Mouse (Mus musculus): ENCODE results near the gene Lin28b. TPM values are rescaled to one million over a fixed set of nuclear protein-coding genes. Genes with fewer than 3 reads are reported as not detected.

Lin28b gene
- total and polyA plus RNA-seq, 3 experiments = 0.06 to 0.16 TPM; not detected in 1

DNA sequence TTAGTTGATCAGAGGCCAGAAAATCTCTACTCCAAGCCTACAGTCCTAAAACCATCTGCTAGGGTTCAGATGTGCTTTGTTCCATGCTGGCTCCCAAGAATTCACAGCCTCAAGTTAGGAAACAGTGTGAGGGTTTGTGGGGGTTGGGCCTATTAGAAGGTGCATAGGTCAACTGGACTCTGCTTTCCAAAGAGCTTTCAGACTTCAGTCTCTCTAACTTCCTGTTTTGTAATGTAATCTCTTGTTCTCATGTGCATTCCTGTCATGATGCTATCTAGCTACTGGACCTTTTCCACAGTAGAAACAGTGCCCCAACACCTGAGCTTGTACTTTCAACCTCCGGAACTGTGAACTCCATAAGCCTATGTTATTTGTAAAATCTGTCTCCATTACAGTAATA lies 63.8 kb downstream of the Lin28b start:
- 64% methylated on average over 1 of the region's 1 CpGs for WGBS
- Histone ChIP-seq H3K27me3 (ENCODE audit: control insufficient read depth, insufficient read depth, low read length) (no peaks in the 10 kb centered on the region), H3K27ac (no peak overlapping the region), H3K9ac (ENCODE audit: low read depth, low read length) (no peak overlapping the region), H3K36me3 (ENCODE audit: control insufficient read depth, insufficient read depth, low read length) (no peaks in the 10 kb centered on the region), H3K79me2 (replicated peaks; ENCODE audit: control insufficient read depth, insufficient read depth, low read length) (no peaks in the 10 kb centered on the region), H3K4me1 (ENCODE audit: control insufficient read depth, insufficient read depth, low read length) (no peaks in the 10 kb centered on the region), H3K4me3 (no peak overlapping the region)
- TF ChIP-seq POLR2A (IDR thresholded peaks at IDR 0.05; ENCODE audit: insufficient read depth, low read depth, low read length) = no peak
- intact Hi-C loops (cut with DNase I) = no loop called here
- DNase-seq = no peak

- TF ChIP-seq CTCF (IDR thresholded peaks at IDR 0.05) (no peak), EP300 (IDR thresholded peaks at IDR 0.05; ENCODE audit: insufficient read depth, low read depth, low read length) (no peak), POLR2A (IDR thresholded peaks at IDR 0.05; ENCODE audit: insufficient read depth, low read depth, low read length) (no peak)
- intact Hi-C loops (cut with DNase I) = no loop called here
- Histone ChIP-seq H3K27ac (no peak overlapping the region), H3K79me2 (replicated peaks; ENCODE audit: control insufficient read depth, insufficient read depth, low read length) (no peaks in the 10 kb centered on the region), H3K4me3 (no peak overlapping the region), H3K36me3 (ENCODE audit: control insufficient read depth, insufficient read depth, low read length) (no peaks in the 10 kb centered on the region), H3K9ac (ENCODE audit: low read depth, low read length) (no peak overlapping the region), H3K27me3 (ENCODE audit: control insufficient read depth, insufficient read depth, low read length) (no peaks in the 10 kb centered on the region), H3K4me1 (ENCODE audit: control insufficient read depth, insufficient read depth, low read length) (no peaks in the 10 kb centered on the region; the same call in 1 of the 2 replicates)
- WGBS = 81% methylated on average over 5 of the region's 5 CpGs
- no peak for DNase-seq
These were observed 74.1 kb downstream of the Lin28b start for GRCm38 (mm10) chr10:45412144-45412543.

DNA sequence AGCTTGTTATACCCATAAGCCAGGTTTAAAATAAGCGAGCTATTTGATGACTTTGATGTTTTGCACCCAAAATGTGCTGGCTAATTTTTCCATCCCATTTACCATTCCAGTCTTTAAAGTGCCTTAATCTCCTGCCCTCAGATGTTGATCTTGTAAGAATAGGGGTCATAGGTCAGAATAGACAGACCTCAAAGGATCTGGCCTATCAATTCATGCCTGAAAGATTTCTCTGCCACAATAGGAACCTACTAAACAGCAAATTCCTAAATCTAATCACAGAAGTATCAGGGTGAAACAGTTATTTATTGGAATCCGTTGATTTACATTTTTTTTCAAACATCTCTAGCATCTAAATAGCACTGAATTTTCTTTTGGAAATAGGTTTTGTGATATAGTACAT lies 74.5 kb downstream of the Lin28b start:
- Histone ChIP-seq H3K27me3 (ENCODE audit: control insufficient read depth, insufficient read depth, low read length) (no peaks in the 10 kb centered on the region), H3K27ac (no peak overlapping the region), H3K4me1 (ENCODE audit: control insufficient read depth, insufficient read depth, low read length) (no peaks in the 10 kb centered on the region; the same call in 1 of the 2 replicates), H3K79me2 (replicated peaks; ENCODE audit: control insufficient read depth, insufficient read depth, low read length) (no peaks in the 10 kb centered on the region), H3K36me3 (ENCODE audit: control insufficient read depth, insufficient read depth, low read length) (no peaks in the 10 kb centered on the region), H3K9ac (ENCODE audit: low read depth, low read length) (no peak overlapping the region), H3K4me3 (no peak overlapping the region)
- no peak for DNase-seq
- TF ChIP-seq POLR2A (IDR thresholded peaks at IDR 0.05; ENCODE audit: insufficient read depth, low read depth, low read length) (no peak), CTCF (IDR thresholded peaks at IDR 0.05) (no peak), EP300 (IDR thresholded peaks at IDR 0.05; ENCODE audit: insufficient read depth, low read depth, low read length) (no peak)
- 66% methylated on average over 2 of the region's 2 CpGs for WGBS
- intact Hi-C loops (cut with DNase I) = no loop called here

- TF ChIP-seq POLR2A (IDR thresholded peaks at IDR 0.05; ENCODE audit: insufficient read depth, low read depth, low read length) (no peak), CTCF (IDR thresholded peaks at IDR 0.05) (no peak), EP300 (IDR thresholded peaks at IDR 0.05; ENCODE audit: insufficient read depth, low read depth, low read length) (no peak)
- intact Hi-C loops (cut with DNase I) = no loop called here
- Histone ChIP-seq H3K27ac (no peak overlapping the region), H3K4me3 (no peak overlapping the region), H3K27me3 (ENCODE audit: control insufficient read depth, insufficient read depth, low read length) (no peaks in the 10 kb centered on the region), H3K9ac (ENCODE audit: low read depth, low read length) (no peak overlapping the region), H3K4me1 (ENCODE audit: control insufficient read depth, insufficient read depth, low read length) (no peaks in the 10 kb centered on the region; the same call in 1 of the 2 replicates), H3K36me3 (ENCODE audit: control insufficient read depth, insufficient read depth, low read length) (no peaks in the 10 kb centered on the region), H3K79me2 (replicated peaks; ENCODE audit: control insufficient read depth, insufficient read depth, low read length) (no peaks in the 10 kb centered on the region)
- no peak for DNase-seq
- WGBS = 59% methylated on average over 10 of the region's 10 CpGs
These were observed 75.4 kb downstream of the Lin28b start for GRCm38 (mm10) chr10:45410624-45411341.

- H3K27ac ChIP-seq = no peak overlapping the region
- no peak for DNase-seq
- WGBS = 68% methylated on average over 7 of the region's 7 CpGs
- no peak overlapping the region for H3K4me3 ChIP-seq
- no peaks in the 10 kb centered on the region for H3K27me3 ChIP-seq (ENCODE audit: control insufficient read depth, insufficient read depth, low read length)
- H3K9ac ChIP-seq (ENCODE audit: low read depth, low read length) = no peak overlapping the region
- no peaks in the 10 kb centered on the region for H3K4me1 ChIP-seq (ENCODE audit: control insufficient read depth, insufficient read depth, low read length)
- intact Hi-C loops (cut with DNase I) = no loop called here
- H3K36me3 ChIP-seq (ENCODE audit: control insufficient read depth, insufficient read depth, low read length) = no peaks in the 10 kb centered on the region
- TF ChIP-seq EP300 (IDR thresholded peaks at IDR 0.05; ENCODE audit: insufficient read depth, low read depth, low read length) (no peak), CTCF (IDR thresholded peaks at IDR 0.05) (no peak), POLR2A (IDR thresholded peaks at IDR 0.05; ENCODE audit: insufficient read depth, low read depth, low read length) (no peak)
- no peaks in the 10 kb centered on the region for H3K79me2 ChIP-seq (replicated peaks; ENCODE audit: control insufficient read depth, insufficient read depth, low read length)
These were observed 86.4 kb downstream of the Lin28b start for GRCm38 (mm10) chr10:45399702-45400243.

GRCm38 (mm10) chr10:45398211-45398610 lies 88.0 kb downstream of the Lin28b start:
- H3K4me1 ChIP-seq (ENCODE audit: control insufficient read depth, insufficient read depth, low read length) = no peaks in the 10 kb centered on the region
- no peak overlapping the region for H3K9ac ChIP-seq (ENCODE audit: low read depth, low read length)
- H3K27ac ChIP-seq = no peak overlapping the region
- no peaks in the 10 kb centered on the region for H3K36me3 ChIP-seq (ENCODE audit: control insufficient read depth, insufficient read depth, low read length)
- H3K27me3 ChIP-seq (ENCODE audit: control insufficient read depth, insufficient read depth, low read length) = no peaks in the 10 kb centered on the region
- 80% methylated on average over 1 of the region's 1 CpGs for WGBS
- H3K4me3 ChIP-seq = no peak overlapping the region
- H3K79me2 ChIP-seq (replicated peaks; ENCODE audit: control insufficient read depth, insufficient read depth, low read length) = no peaks in the 10 kb centered on the region
- no peak for TF ChIP-seq EP300 (IDR thresholded peaks at IDR 0.05; ENCODE audit: insufficient read depth, low read depth, low read length)
- no peak for TF ChIP-seq CTCF (IDR thresholded peaks at IDR 0.05)
- TF ChIP-seq POLR2A (IDR thresholded peaks at IDR 0.05; ENCODE audit: insufficient read depth, low read depth, low read length) = no peak
- no peak for DNase-seq
- intact Hi-C loops (cut with DNase I) = no loop called here

Data from heart, adult 2 months (tissue).